Comparison of ENCODE assay signal across 20 mouse cellular contexts in the genomic region with DNA sequence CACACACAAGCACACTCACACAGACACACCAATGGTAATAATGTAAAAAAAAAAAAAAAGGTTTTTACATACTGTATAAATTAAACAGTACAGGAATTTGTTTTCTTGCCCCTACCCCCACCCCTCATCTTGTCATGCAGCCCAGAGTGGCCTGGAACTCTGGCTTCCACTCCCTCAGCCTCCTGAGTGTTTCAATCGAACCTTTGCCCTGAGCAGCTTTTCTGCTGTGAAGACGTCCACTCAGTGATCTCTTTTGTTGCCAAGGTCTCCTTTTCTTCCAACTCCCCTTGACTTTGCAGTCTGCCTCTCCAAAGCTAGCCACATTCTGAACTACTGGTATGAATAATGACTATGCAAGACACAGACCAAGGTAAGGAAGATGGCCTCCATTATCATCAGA. TPM values are rescaled to one million over a fixed set of nuclear protein-coding genes. Genes with fewer than 3 reads are reported as not detected.
"Had no signal": no experiment of that assay in that cellular context is flagged by ENCODE, and none has a peak within 500 bp of the region (broad histone marks: within the 10 kb centered on the region; RNA-seq: fewer than 3 reads in every experiment).

No protein-coding gene starts in this region.

- H3K9me3 ChIP-seq: midbrain, embryonic 10.5 days; neural tube, embryonic 15.5 days had no signal

- ATAC-seq: midbrain, embryonic 15.5 days had no signal

- H3K27ac ChIP-seq: midbrain, embryonic 10.5 days; midbrain, embryonic 15.5 days; neural tube, embryonic 13.5 days; neural tube, embryonic 15.5 days had no signal

- H3K4me2 ChIP-seq: lung, embryonic 14.5 days; midbrain, embryonic 15.5 days; neural tube, embryonic 13.5 days; neural tube, embryonic 15.5 days had no signal

- H3K4me3 ChIP-seq: midbrain, embryonic 10.5 days; midbrain, embryonic 15.5 days; myocyte; neural tube, embryonic 13.5 days; neural tube, embryonic 15.5 days had no signal

- H3K36me3 ChIP-seq: midbrain, embryonic 10.5 days; midbrain, embryonic 15.5 days; neural tube, embryonic 13.5 days; neural tube, embryonic 15.5 days had no signal

- H3K9ac ChIP-seq: lung, embryonic 14.5 days; midbrain, embryonic 15.5 days; neural tube, embryonic 13.5 days; neural tube, embryonic 15.5 days had no signal

- DNase-seq: lung, embryonic 14.5 days; retina, postnatal 1 day; right cerebral cortex, adult 18-20 months; right cerebral cortex, postnatal 25 days; right cerebral cortex, postnatal 4 days; spleen, adult 18-20 months; thymus, adult 18-20 months; thymus, postnatal 14 days; thymus, postnatal 36 days had no signal

- H3K27me3 ChIP-seq: midbrain, embryonic 15.5 days; neural tube, embryonic 13.5 days; neural tube, embryonic 15.5 days had no signal

- H3K4me1 ChIP-seq: midbrain, embryonic 15.5 days had no signal

RNA-seq across cellular contexts. Expression of a gene that starts 35.9 kb away (rescaled TPM):
- polyA plus RNA-seq: lung, embryonic 14.5 days; lung, embryonic 16.5 days; midbrain, embryonic 15.5 days; neural tube, embryonic 11.5 days; neural tube, embryonic 13.5 days; neural tube, embryonic 15.5 days; small intestine, adult 2 months; stomach, embryonic 14.5 days; stomach, embryonic 16.5 days; thymus, postnatal 0 days had no signal

RNA-seq across cellular contexts. Expression of a gene that starts 41.9 kb away (rescaled TPM):
- polyA plus RNA-seq: lung, embryonic 14.5 days; lung, embryonic 16.5 days; midbrain, embryonic 10.5 days; midbrain, embryonic 15.5 days; neural tube, embryonic 13.5 days; neural tube, embryonic 15.5 days; stomach, embryonic 14.5 days; thymus, postnatal 0 days had no signal

RNA-seq across cellular contexts. Expression of a gene that starts 47.6 kb away (rescaled TPM):
- polyA plus RNA-seq: lung, embryonic 14.5 days; lung, embryonic 16.5 days; midbrain, embryonic 10.5 days; midbrain, embryonic 15.5 days; neural tube, embryonic 11.5 days; neural tube, embryonic 13.5 days; neural tube, embryonic 15.5 days; stomach, embryonic 14.5 days; stomach, embryonic 16.5 days; thymus, postnatal 0 days had no signal

RNA-seq across cellular contexts. Expression of a gene that starts 53.7 kb away (rescaled TPM):
- polyA plus RNA-seq: lung, embryonic 16.5 days; midbrain, embryonic 15.5 days; neural tube, embryonic 13.5 days; neural tube, embryonic 15.5 days; stomach, embryonic 14.5 days; thymus, postnatal 0 days had no signal
